Mouse (Mus musculus) forebrain, embryonic 11.5 days (tissue): ENCODE measurements around the gene Itpkb. TPM values are rescaled to one million over a fixed set of nuclear protein-coding genes. Genes with fewer than 3 reads are reported as not detected.
"Not testable (repeated sequence)": the region's sequence is repeated elsewhere in the genome, so short reads cannot be mapped to it uniquely, and the experiment has no call there.

Experiments
- ATAC-seq: fragments of 200-750 bp; cut with Nextera tagmentation; replicated peaks from 2 replicates; pipeline ENCODE4 v1.8.0; 2017; ENCODE audit warnings: moderate TSS enrichment; ENCODE audit not compliant: low FRiP score
- DNase-seq: peaks from one replicate; pipeline ENCODE4 v3.0.0-alpha.2; 2017; ENCODE audit warnings: low spot score
- H3K27ac ChIP-seq: fragments of 300-500 bp; sonication (generic); 2 replicates; pipeline ENCODE4 v1.5.1; 2014; ENCODE audit warnings: low read depth, low read length
- H3K27me3 ChIP-seq: fragments of 300-500 bp; sonication (generic); 2 replicates; pipeline ENCODE4 v1.6.1; 2014; ENCODE audit warnings: mild to moderate bottlenecking, low read length, mixed read lengths; ENCODE audit not compliant: control insufficient read depth, insufficient read depth
- H3K36me3 ChIP-seq: fragments of 300-500 bp; sonication (generic); 2 replicates; pipeline ENCODE4 v1.6.1; 2014; ENCODE audit warnings: mild to moderate bottlenecking, low read length, moderate library complexity, mixed read lengths; ENCODE audit not compliant: control insufficient read depth, insufficient read depth
- H3K4me1 ChIP-seq: fragments of 300-500 bp; sonication (generic); replicated peaks from 2 replicates; pipeline ENCODE4 v1.6.1; 2014; ENCODE audit warnings: low read length, mixed read lengths; ENCODE audit not compliant: control insufficient read depth, insufficient read depth
- H3K4me2 ChIP-seq: fragments of 300-500 bp; sonication (generic); 2 replicates; pipeline ENCODE4 v1.6.1; 2014; ENCODE audit warnings: low read depth, mild to moderate bottlenecking, low read length, moderate library complexity, mixed read lengths; ENCODE audit not compliant: severe bottlenecking
- H3K4me3 ChIP-seq: fragments of 300-500 bp; sonication (generic); 2 replicates; pipeline ENCODE4 v1.5.1; 2014; ENCODE audit warnings: low read depth, low read length
- H3K9ac ChIP-seq: fragments of 300-500 bp; sonication (generic); 2 replicates; pipeline ENCODE4 v1.6.1; 2014; ENCODE audit warnings: low read length
- H3K9me3 ChIP-seq: fragments of 300-500 bp; sonication (generic); 2 replicates; pipeline ENCODE4 v1.6.1; 2016; ENCODE audit warnings: low read length, mixed read lengths; ENCODE audit not compliant: control insufficient read depth
- WGBS: fragments of 180-500 bp; shearing (Covaris S2); extraction: QIAGEN DNeasy Blood & Tissue Kit; methylation state at CpG from one replicate; pipeline ENCODE4 v1.1.7; 2014; 5-methylcytosine and 5-hydroxymethylcytosine counted together
- polyA plus RNA-seq: library from polyadenylated mRNA; unstranded; fragments of >200 nt; fragmentation: Nextera tagmentation; extraction: Ambion mirVana; gene quantifications from 2 replicates; pipeline ENCODE4 v1.2.1, GENCODE M21; 2014

Itpkb gene
- polyA plus RNA-seq, 1 experiment from 2014 or later = 3.2 TPM

GRCm38 (mm10) chr1:180365180-180365810 is 35.0 kb downstream of the Itpkb start:
- H3K4me1 ChIP-seq = peaks cover 6% of the 10 kb centered on the region; the same call in 1 of the 2 replicates
- peak overlapping the region; percentile 76 for H3K4me2 ChIP-seq
- ATAC-seq = peak; percentile 97
- H3K9ac ChIP-seq = peak overlapping the region; percentile 69
- DNase-seq = peak; percentile 97
- no peaks in the 10 kb centered on the region for H3K36me3 ChIP-seq
- H3K4me3 ChIP-seq = peak overlapping the region; percentile 40
- H3K27me3 ChIP-seq = no peaks in the 10 kb centered on the region
- 2% methylated on average over 29 of the region's 29 CpGs for WGBS
- peak overlapping the region; percentile 68; the same call in 1 of the 2 replicates for H3K27ac ChIP-seq
- no peaks in the 10 kb centered on the region for H3K9me3 ChIP-seq

- Histone ChIP-seq H3K9me3 (no peaks in the 10 kb centered on the region), H3K27me3 (no peaks in the 10 kb centered on the region), H3K4me3 (no peak overlapping the region), H3K4me2 (peak overlapping the region; percentile 76; the same call in 1 of the 2 replicates), H3K9ac (no peak overlapping the region), H3K36me3 (no peaks in the 10 kb centered on the region), H3K27ac (no peak overlapping the region), H3K4me1 (peaks cover 6% of the 10 kb centered on the region; the same call in 1 of the 2 replicates)
- no peak for DNase-seq
- 82% methylated on average over 18 of the region's 18 CpGs for WGBS
- ATAC-seq = no peak
Observed at GRCm38 (mm10) chr1:180365983-180366811, 35.9 kb downstream of the Itpkb start.

- no peak for DNase-seq
- peaks cover 6% of the 10 kb centered on the region; the same call in 1 of the 2 replicates for H3K4me1 ChIP-seq
- no peak for ATAC-seq
- H3K4me3 ChIP-seq = no peak overlapping the region
- H3K27ac ChIP-seq = no peak overlapping the region
- no peaks in the 10 kb centered on the region for H3K36me3 ChIP-seq
- no peak overlapping the region for H3K9ac ChIP-seq
- WGBS = 82% methylated on average over 3 of the region's 3 CpGs
- H3K9me3 ChIP-seq = no peaks in the 10 kb centered on the region
- no peaks in the 10 kb centered on the region for H3K27me3 ChIP-seq
- no peak overlapping the region for H3K4me2 ChIP-seq
Observed at GRCm38 (mm10) chr1:180367045-180367619, 36.8 kb downstream of the Itpkb start.

- Histone ChIP-seq H3K4me2 (no peak overlapping the region), H3K4me1 (peaks cover 6% of the 10 kb centered on the region; the same call in 1 of the 2 replicates), H3K4me3 (no peak overlapping the region), H3K36me3 (no peaks in the 10 kb centered on the region), H3K27ac (no peak overlapping the region), H3K9ac (no peak overlapping the region), H3K9me3 (no peaks in the 10 kb centered on the region), H3K27me3 (no peaks in the 10 kb centered on the region)
- WGBS = 85% methylated on average over 3 of the region's 3 CpGs
- no peak for ATAC-seq
- DNase-seq = no peak
Observed at GRCm38 (mm10) chr1:180367626-180368025, 37.3 kb downstream of the Itpkb start.

GRCm38 (mm10) chr1:180368112-180368511 is 37.8 kb downstream of the Itpkb start:
- DNase-seq = no peak

GRCm38 (mm10) chr1:180368646-180369045 is 38.4 kb downstream of the Itpkb start:
- WGBS = 87% methylated on average over 9 of the region's 9 CpGs
- Histone ChIP-seq H3K9me3 (no peaks in the 10 kb centered on the region), H3K36me3 (no peaks in the 10 kb centered on the region), H3K9ac (no peak overlapping the region), H3K27ac (no peak overlapping the region), H3K4me1 (peaks cover 6% of the 10 kb centered on the region; the same call in 1 of the 2 replicates), H3K27me3 (no peaks in the 10 kb centered on the region), H3K4me3 (no peak overlapping the region), H3K4me2 (no peak overlapping the region)
- ATAC-seq (no peak), DNase-seq (no peak)

More at GRCm38 (mm10) chr1:180368112-180368511, 37.8 kb downstream of the Itpkb start:
- WGBS = 92% methylated on average over 7 of the region's 7 CpGs
- Histone ChIP-seq H3K4me3 (no peak overlapping the region), H3K27ac (no peak overlapping the region), H3K9me3 (no peaks in the 10 kb centered on the region), H3K9ac (no peak overlapping the region), H3K4me1 (peaks cover 6% of the 10 kb centered on the region; the same call in 1 of the 2 replicates), H3K4me2 (no peak overlapping the region), H3K36me3 (no peaks in the 10 kb centered on the region), H3K27me3 (no peaks in the 10 kb centered on the region)
- ATAC-seq = no peak

GRCm38 (mm10) chr1:180370858-180371652 is 40.8 kb downstream of the Itpkb start:
- no peak overlapping the region for H3K4me3 ChIP-seq
- ATAC-seq (no peak), DNase-seq (no peak)
- H3K4me2 ChIP-seq = no peak overlapping the region
- H3K9me3 ChIP-seq = no peaks in the 10 kb centered on the region
- H3K36me3 ChIP-seq = no peaks in the 10 kb centered on the region
- H3K4me1 ChIP-seq = peaks cover 2% of the 10 kb centered on the region; the same call in 1 of the 2 replicates
- no peak overlapping the region for H3K27ac ChIP-seq
- 79% methylated on average over 10 of the region's 10 CpGs for WGBS
- no peak overlapping the region for H3K9ac ChIP-seq
- no peaks in the 10 kb centered on the region for H3K27me3 ChIP-seq

GRCm38 (mm10) chr1:180372258-180372657 is 42.0 kb downstream of the Itpkb start:
- H3K4me2 ChIP-seq, DNase-seq, H3K9ac ChIP-seq, H3K9me3 ChIP-seq, H3K36me3 ChIP-seq, H3K27me3 ChIP-seq, H3K4me3 ChIP-seq, H3K4me1 ChIP-seq, H3K27ac ChIP-seq, ATAC-seq: not testable (repeated sequence)
- WGBS = 91% methylated on average over 5 of the region's 5 CpGs
